17 mouse cellular contexts compared by ENCODE assay signal in the genomic region with DNA sequence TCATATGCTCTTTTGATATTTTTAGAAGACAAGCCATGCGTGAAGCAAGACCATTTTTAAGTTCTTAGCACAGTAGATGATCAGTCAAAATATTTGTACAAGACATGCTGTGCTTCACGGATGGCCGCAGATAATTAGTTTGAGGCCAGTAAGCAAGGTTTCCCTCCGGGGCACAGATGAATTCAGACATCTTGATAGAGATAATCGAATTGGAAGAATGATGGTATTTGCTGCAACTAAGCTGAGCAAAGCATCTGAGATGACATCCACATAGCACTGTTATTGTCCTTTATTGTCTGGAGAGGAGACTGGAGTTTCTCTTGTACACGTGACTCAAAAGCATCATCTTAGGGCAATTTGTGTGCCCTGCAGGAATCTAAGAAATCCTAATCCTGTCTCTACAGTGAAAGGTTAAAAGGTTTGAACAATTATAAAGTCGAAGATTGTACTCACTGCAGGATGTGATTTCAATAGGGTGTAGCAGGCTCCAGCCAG.
DNase-seq lines count a peak whose midpoint lies in the region; ATAC-seq and TF ChIP-seq lines count a peak whose summit lies in the region.
"Had no signal": no experiment of that assay in that cellular context is flagged by ENCODE, and none has a peak within 500 bp of the region (broad histone marks: within the 10 kb centered on the region; RNA-seq: fewer than 3 reads in every experiment).

No protein-coding gene starts in this region.

- peaks cover 4% of the 10 kb centered on the region; the same call in 1 of the 2 replicates for H3K4me1 ChIP-seq in kidney, embryonic 14.5 days (ENCODE audit: control insufficient read depth, insufficient read depth, low read length)
- peaks cover 10% of the 10 kb centered on the region for H3K4me1 ChIP-seq in neural tube, embryonic 13.5 days (replicated peaks)
- H3K4me1 ChIP-seq: limb, embryonic 10.5 days had no signal

- H3K9ac ChIP-seq in kidney, embryonic 14.5 days (ENCODE audit: low read depth, low read length): no peak overlapping the region
- H3K9ac ChIP-seq in neural tube, embryonic 13.5 days: no peak overlapping the region
- H3K9ac ChIP-seq: embryonic facial prominence, embryonic 13.5 days; liver, embryonic 14.5 days; midbrain, embryonic 12.5 days had no signal

- no peak overlapping the region for H3K27ac ChIP-seq in kidney, embryonic 14.5 days (ENCODE audit: low read depth, low read length)
- H3K27ac ChIP-seq in neural tube, embryonic 13.5 days (replicated peaks): 0 out of 2 replicates have a peak overlapping the region, but pooled peaks have one; percentile 9
- H3K27ac ChIP-seq: embryonic facial prominence, embryonic 13.5 days; limb, embryonic 10.5 days; liver, embryonic 14.5 days; midbrain, embryonic 12.5 days had no signal

- no peak overlapping the region for H3K4me3 ChIP-seq in kidney, embryonic 14.5 days (ENCODE audit: low read length)
- no peak overlapping the region for H3K4me3 ChIP-seq in neural tube, embryonic 13.5 days
- H3K4me3 ChIP-seq: embryonic facial prominence, embryonic 13.5 days; limb, embryonic 10.5 days; midbrain, embryonic 12.5 days had no signal

- no peaks in the 10 kb centered on the region for H3K36me3 ChIP-seq in kidney, embryonic 14.5 days (ENCODE audit: control insufficient read depth, insufficient read depth, low read length)
- H3K36me3 ChIP-seq in neural tube, embryonic 13.5 days: no peaks in the 10 kb centered on the region
- H3K36me3 ChIP-seq: embryonic facial prominence, embryonic 13.5 days; limb, embryonic 10.5 days; midbrain, embryonic 12.5 days had no signal

- DNase-seq in cerebellum, postnatal 14 days: peak; percentile 6 to 12
- DNase-seq in cerebellum, adult 11-12 months: no peak
- DNase-seq in kidney, adult 18-20 months: no peak
- DNase-seq in brain, embryonic 14.5 days (ENCODE audit: low read depth): peak; percentile 52
- DNase-seq in lung, postnatal 4 days: no peak
- no peak for DNase-seq in thymus, postnatal 0 days (ENCODE audit: low spot score)
- DNase-seq: adrenal gland, postnatal 36 days; cerebellum, adult 11 months; heart, adult 11 months; lung, postnatal 14 days had no signal

- TF ChIP-seq POLR2A in brain, embryonic 14.5 days (IDR thresholded peaks at IDR 0.05; ENCODE audit: borderline replicate concordance, extremely low read depth, insufficient read depth, insufficient read length, poor library complexity, severe bottlenecking): no peak

- WGBS in kidney, embryonic 14.5 days: 20% methylated on average over 7 of the region's 7 CpGs
- 29% methylated on average over 7 of the region's 7 CpGs for WGBS in neural tube, embryonic 13.5 days

- ATAC-seq in kidney, embryonic 14.5 days (ENCODE audit: low FRiP score, low TSS enrichment): peak; percentile 49; the same call in 1 of the 2 replicates
- ATAC-seq in neural tube, embryonic 13.5 days (ENCODE audit: low read depth): peak; percentile 15; the same call in 1 of the 2 replicates
- ATAC-seq: intestine, postnatal 0 days had no signal

- H3K9me3 ChIP-seq in kidney, embryonic 14.5 days (ENCODE audit: control insufficient read depth, low read length): no peaks in the 10 kb centered on the region
- no peaks in the 10 kb centered on the region for H3K9me3 ChIP-seq in neural tube, embryonic 13.5 days
- H3K9me3 ChIP-seq: embryonic facial prominence, embryonic 13.5 days; limb, embryonic 10.5 days; midbrain, embryonic 12.5 days had no signal

- no peak overlapping the region for H3K4me2 ChIP-seq in kidney, embryonic 14.5 days (replicated peaks; ENCODE audit: low read depth, low read length)
- 0 out of 2 replicates have a peak overlapping the region, but pooled peaks have one; percentile 4 for H3K4me2 ChIP-seq in neural tube, embryonic 13.5 days
- H3K4me2 ChIP-seq: embryonic facial prominence, embryonic 13.5 days; midbrain, embryonic 12.5 days had no signal

- H3K27me3 ChIP-seq in kidney, embryonic 14.5 days (ENCODE audit: control insufficient read depth, insufficient read depth, low read length): no peaks in the 10 kb centered on the region
- H3K27me3 ChIP-seq in neural tube, embryonic 13.5 days: no peaks in the 10 kb centered on the region
- H3K27me3 ChIP-seq: embryonic facial prominence, embryonic 13.5 days; midbrain, embryonic 12.5 days had no signal

- no peak for TF ChIP-seq CTCF in brain, embryonic 14.5 days (IDR thresholded peaks at IDR 0.05; ENCODE audit: borderline replicate concordance, extremely low read depth, insufficient read depth, insufficient read length)

Comparison
In these comparisons a context has a peak if more than half of its experiments do, and no peak if none do; other contexts are left out.
1. DNase-seq: peak in cerebellum, postnatal 14 days (2 of 2) and brain, embryonic 14.5 days (single experiment); none in cerebellum, adult 11-12 months (single experiment), kidney, adult 18-20 months (single experiment), lung, postnatal 4 days (0 of 2) and thymus, postnatal 0 days (single experiment).